11 mouse cellular contexts compared by ENCODE assay signal in genomic region chr11:58982471-58983097, GRCm38 (mm10). TPM values are rescaled to one million over a fixed set of nuclear protein-coding genes. Genes with fewer than 3 reads are reported as not detected.
A peak's percentile ranks its signal among the peaks of the same experiment; 100 is the strongest.
DNase-seq lines count a peak whose midpoint lies in the region; ATAC-seq lines count a peak whose summit lies in the region.
"Had no signal": no experiment of that assay in that cellular context is flagged by ENCODE, and none has a peak within 500 bp of the region (broad histone marks: within the 10 kb centered on the region; RNA-seq: fewer than 3 reads in every experiment).

No protein-coding gene starts in this region.

- H3K4me2 ChIP-seq in limb, embryonic 15.5 days: no peak overlapping the region
- H3K4me2 ChIP-seq: lung, embryonic 15.5 days had no signal

- H3K4me1 ChIP-seq in limb, embryonic 15.5 days: peaks cover 35% of the 10 kb centered on the region
- H3K4me1 ChIP-seq in limb, embryonic 10.5 days: peaks cover 26% of the 10 kb centered on the region

- no peaks in the 10 kb centered on the region for H3K27me3 ChIP-seq in limb, embryonic 15.5 days
- no peaks in the 10 kb centered on the region for H3K27me3 ChIP-seq in limb, embryonic 10.5 days (ENCODE audit: low read depth, poor library complexity, severe bottlenecking)
- H3K27me3 ChIP-seq: lung, embryonic 15.5 days had no signal

- peak overlapping the region; percentile 5; the same call in 1 of the 2 replicates for H3K27ac ChIP-seq in limb, embryonic 15.5 days
- H3K27ac ChIP-seq in limb, embryonic 10.5 days: no peak overlapping the region
- H3K27ac ChIP-seq: kidney, postnatal 0 days; lung, embryonic 15.5 days had no signal

- H3K4me3 ChIP-seq in limb, embryonic 15.5 days: no peak overlapping the region
- no peak overlapping the region for H3K4me3 ChIP-seq in limb, embryonic 10.5 days
- H3K4me3 ChIP-seq: erythroblast, embryonic 14.5 days; lung, embryonic 15.5 days had no signal

- no peak overlapping the region for H3K9ac ChIP-seq in limb, embryonic 15.5 days
- H3K9ac ChIP-seq: lung, embryonic 15.5 days had no signal

- H3K9me3 ChIP-seq in limb, embryonic 15.5 days: no peaks in the 10 kb centered on the region
- H3K9me3 ChIP-seq in limb, embryonic 10.5 days (replicated peaks): no peaks in the 10 kb centered on the region
- H3K9me3 ChIP-seq: lung, embryonic 15.5 days had no signal

- no peak for ATAC-seq in CD4-positive, CD25-positive, alpha-beta regulatory T cell, adult 4 months
- ATAC-seq in limb, embryonic 15.5 days (ENCODE audit: insufficient number of reproducible peaks, low FRiP score, low TSS enrichment, low read depth): no peak
- ATAC-seq in monocyte, adult 5-6 weeks (replicated peaks; ENCODE audit: insufficient number of reproducible peaks, low FRiP score, low TSS enrichment, poor library complexity, severe bottlenecking): peak; percentile 53; the same call in 1 of the 2 replicates

- 86% methylated on average over 18 of the region's 18 CpGs for WGBS in limb, embryonic 15.5 days
- WGBS in limb, embryonic 10.5 days: 93% methylated on average over 18 of the region's 18 CpGs

- peak; percentile 21 for DNase-seq in CD4-positive, CD25-positive, alpha-beta regulatory T cell, adult 2 months (ENCODE audit: low read depth, low spot score)
- DNase-seq in limb, embryonic 10.5 days (ENCODE audit: low spot score): no peak
- DNase-seq in thymus, postnatal 25 days: peak; percentile 72
- DNase-seq in gastrocnemius, postnatal 10 days: no peak
- DNase-seq in left cerebral cortex, adult 9 months (ENCODE audit: low spot score in 2 of 2): no peak

- H3K36me3 ChIP-seq in limb, embryonic 15.5 days: peaks cover 52% of the 10 kb centered on the region
- H3K36me3 ChIP-seq in limb, embryonic 10.5 days: peaks cover 71% of the 10 kb centered on the region

RNA-seq across cellular contexts. Expression of gene Trim11, which starts 4.7 kb away (rescaled TPM):
- polyA plus RNA-seq in CD4-positive, CD25-positive, alpha-beta regulatory T cell, adult 4 months (2017; shearing (Covaris generic)): 10 to 100 TPM; 23.7 to 27.1 TPM
- polyA plus RNA-seq in limb, embryonic 15.5 days (2015; fragmentation: Nextera tagmentation; extraction: Ambion mirVana): 20.4 and 23.9 TPM in 2 replicates
- 17.8 and 20.7 TPM in 2 replicates for polyA plus RNA-seq in limb, embryonic 10.5 days (2016; fragmentation: Nextera tagmentation; extraction: Ambion mirVana)
- 32.0 to 47.3 TPM (median 32.7 TPM) in 3 replicates for total RNA-seq in monocyte, adult 5-6 weeks (2017)
- 10 to 100 TPM; 11.1 to 15.4 TPM for total RNA-seq in gastrocnemius, postnatal 10 days (2021)

RNA-seq across cellular contexts. Expression of gene Hist3h2a, which starts 28.1 kb away (rescaled TPM):
- polyA plus RNA-seq in CD4-positive, CD25-positive, alpha-beta regulatory T cell, adult 4 months (2017; shearing (Covaris generic)): 10 to 100 TPM in 1 of 2 experiments, 1 to 10 TPM in 1; 9.6 to 10.3 TPM
- 24.8 and 26.9 TPM in 2 replicates for polyA plus RNA-seq in limb, embryonic 15.5 days (2015; fragmentation: Nextera tagmentation; extraction: Ambion mirVana)
- 8.4 and 11.3 TPM in 2 replicates for polyA plus RNA-seq in limb, embryonic 10.5 days (2016; fragmentation: Nextera tagmentation; extraction: Ambion mirVana)
- total RNA-seq in monocyte, adult 5-6 weeks (2017): 35.6 to 52.4 TPM (median 42.1 TPM) in 3 replicates
- 10 to 100 TPM; 25.1 to 25.6 TPM for total RNA-seq in gastrocnemius, postnatal 10 days (2021)

RNA-seq across cellular contexts. Expression of gene Trim17, which starts 28.1 kb away (rescaled TPM):
- polyA plus RNA-seq in CD4-positive, CD25-positive, alpha-beta regulatory T cell, adult 4 months (2017; shearing (Covaris generic)): under 1 TPM; 0.28 to 0.46 TPM
- polyA plus RNA-seq in limb, embryonic 15.5 days (2015; fragmentation: Nextera tagmentation; extraction: Ambion mirVana): 0.60 and 0.62 TPM in 2 replicates
- 0.31 and 0.35 TPM in 2 replicates for polyA plus RNA-seq in limb, embryonic 10.5 days (2016; fragmentation: Nextera tagmentation; extraction: Ambion mirVana)
- 0.29 TPM in 1 of 3 replicates, not detected in the others for total RNA-seq in monocyte, adult 5-6 weeks (2017)
- under 1 TPM; 0.14 TPM for total RNA-seq in gastrocnemius, postnatal 10 days (2021)

RNA-seq across cellular contexts. Expression of gene Hist3h2ba, which starts 33.9 kb away (rescaled TPM):
- polyA plus RNA-seq in CD4-positive, CD25-positive, alpha-beta regulatory T cell, adult 4 months (2017; shearing (Covaris generic)): 1 to 10 TPM; 4.9 to 6.6 TPM
- polyA plus RNA-seq in limb, embryonic 15.5 days (2015; fragmentation: Nextera tagmentation; extraction: Ambion mirVana): 12.6 and 31.7 TPM in 2 replicates
- polyA plus RNA-seq in limb, embryonic 10.5 days (2016; fragmentation: Nextera tagmentation; extraction: Ambion mirVana): 3.2 and 4.5 TPM in 2 replicates
- 1.7 TPM in 2 of 3 replicates, not detected in the other for total RNA-seq in monocyte, adult 5-6 weeks (2017)
- 1 to 10 TPM; 7.3 to 8.0 TPM for total RNA-seq in gastrocnemius, postnatal 10 days (2021)

RNA-seq across cellular contexts. Expression of gene Rnf187, which starts 43.9 kb away (rescaled TPM):
- polyA plus RNA-seq in CD4-positive, CD25-positive, alpha-beta regulatory T cell, adult 4 months (2017; shearing (Covaris generic)): 10 to 100 TPM in 1 of 2 experiments, 1 to 10 TPM in 1; 10.0 to 18.7 TPM
- 202 and 230 TPM in 2 replicates for polyA plus RNA-seq in limb, embryonic 15.5 days (2015; fragmentation: Nextera tagmentation; extraction: Ambion mirVana)
- polyA plus RNA-seq in limb, embryonic 10.5 days (2016; fragmentation: Nextera tagmentation; extraction: Ambion mirVana): 222 and 238 TPM in 2 replicates
- total RNA-seq in monocyte, adult 5-6 weeks (2017): 42.2 to 79.7 TPM (median 47.8 TPM) in 3 replicates
- 100 to 1,000 TPM; 160 to 172 TPM for total RNA-seq in gastrocnemius, postnatal 10 days (2021)

Comparison
In these comparisons a context has a peak if more than half of its experiments do, and no peak if none do; other contexts are left out.
1. DNase-seq: peak in CD4-positive, CD25-positive, alpha-beta regulatory T cell, adult 2 months (single experiment) and thymus, postnatal 25 days (single experiment); none in limb, embryonic 10.5 days (single experiment), gastrocnemius, postnatal 10 days (single experiment) and left cerebral cortex, adult 9 months (0 of 2).